ENCODE assay signal across 8 mouse cellular contexts in genomic region chr5:142630224-142630623, GRCm38 (mm10). TPM values are rescaled to one million over a fixed set of nuclear protein-coding genes. Genes with fewer than 3 reads are reported as not detected.
A peak's percentile ranks its signal among the peaks of the same experiment; 100 is the strongest.
DNase-seq lines count a peak whose midpoint lies in the region; ATAC-seq and TF ChIP-seq lines count a peak whose summit lies in the region.

No protein-coding gene starts in this region.

- no peaks in the 10 kb centered on the region for H3K9me3 ChIP-seq in heart, embryonic 15.5 days (replicated peaks)
- no peaks in the 10 kb centered on the region for H3K9me3 ChIP-seq in liver, embryonic 11.5 days (ENCODE audit: control insufficient read depth, low read length)
- no peaks in the 10 kb centered on the region for H3K9me3 ChIP-seq in neural tube, embryonic 13.5 days

- H3K4me1 ChIP-seq in heart, embryonic 15.5 days (replicated peaks), result peaks cover 13% of the 10 kb centered on the region
- H3K4me1 ChIP-seq in liver, embryonic 11.5 days (replicated peaks; ENCODE audit: control insufficient read depth, insufficient read depth, low read length), result peaks cover 14% of the 10 kb centered on the region
- peaks cover 23% of the 10 kb centered on the region for H3K4me1 ChIP-seq in neural tube, embryonic 13.5 days (replicated peaks)

- peak overlapping the region; percentile 77 for H3K4me2 ChIP-seq in heart, embryonic 15.5 days
- H3K4me2 ChIP-seq in liver, embryonic 11.5 days, result peak overlapping the region; percentile 90
- peak overlapping the region; percentile 96 for H3K4me2 ChIP-seq in neural tube, embryonic 13.5 days

- WGBS in heart, embryonic 15.5 days, result 9% methylated on average over 6 of the region's 6 CpGs
- WGBS in liver, embryonic 11.5 days, result 10% methylated on average over 6 of the region's 6 CpGs
- WGBS in neural tube, embryonic 13.5 days, result 17% methylated on average over 6 of the region's 6 CpGs

- H3K9ac ChIP-seq in heart, embryonic 15.5 days, result peak overlapping the region; percentile 92
- H3K9ac ChIP-seq in liver, embryonic 11.5 days (ENCODE audit: low read depth, low read length), result peak overlapping the region; percentile 92
- peak overlapping the region; percentile 95 for H3K9ac ChIP-seq in neural tube, embryonic 13.5 days

- no peaks in the 10 kb centered on the region for H3K27me3 ChIP-seq in heart, embryonic 15.5 days
- no peaks in the 10 kb centered on the region for H3K27me3 ChIP-seq in liver, embryonic 11.5 days (replicated peaks; ENCODE audit: control insufficient read depth, insufficient read depth, low read length)
- no peaks in the 10 kb centered on the region for H3K27me3 ChIP-seq in neural tube, embryonic 13.5 days

- TF ChIP-seq CTCF in layer of hippocampus, adult 2 months (conservative IDR thresholded peaks at IDR 0.05), result no peak

- H3K4me3 ChIP-seq in layer of hippocampus, adult 2 months, result peak overlapping the region; percentile 96
- peak overlapping the region; percentile 92 for H3K4me3 ChIP-seq in heart, embryonic 15.5 days
- peak overlapping the region; percentile 84 for H3K4me3 ChIP-seq in liver, embryonic 11.5 days (ENCODE audit: low read depth, low read length)
- H3K4me3 ChIP-seq in neural tube, embryonic 13.5 days, result peak overlapping the region; percentile 99

- H3K27ac ChIP-seq in layer of hippocampus, adult 2 months, result peak overlapping the region; percentile 90
- H3K27ac ChIP-seq in heart, embryonic 15.5 days, result no peak overlapping the region
- H3K27ac ChIP-seq in liver, embryonic 11.5 days (ENCODE audit: low read depth, low read length), result no peak overlapping the region; the same call in 1 of the 2 replicates
- 0 out of 2 replicates have a peak overlapping the region, but pooled peaks have one; percentile 83 for H3K27ac ChIP-seq in neural tube, embryonic 13.5 days (replicated peaks)

- DNase-seq in layer of hippocampus, adult 2 months (ENCODE audit: low spot score in 2 of 2), result no peak
- no peak for DNase-seq in layer of hippocampus, postnatal 36 days
- no peak for DNase-seq in liver, embryonic 11.5 days (ENCODE audit: low spot score)
- DNase-seq in layer of hippocampus, adult 9-11 months, result no peak
- no peak for DNase-seq in urinary bladder, postnatal 10 days (ENCODE audit: low spot score)

- ATAC-seq in common myeloid progenitor, adult 5-6 weeks (replicated peaks; ENCODE audit: low read depth, poor library complexity, severe bottlenecking), result 0 out of 2 replicates have a peak, but pooled peaks have one; percentile 34
- ATAC-seq in heart, embryonic 15.5 days (replicated peaks; ENCODE audit: insufficient number of reproducible peaks, insufficient read depth, low FRiP score, low read depth), result no peak
- ATAC-seq in liver, embryonic 11.5 days (replicated peaks; ENCODE audit: low FRiP score), result no peak
- ATAC-seq in neural tube, embryonic 13.5 days (ENCODE audit: low read depth), result no peak

- peaks cover 7% of the 10 kb centered on the region; the same call in 1 of the 2 replicates for H3K36me3 ChIP-seq in heart, embryonic 15.5 days
- peaks cover 13% of the 10 kb centered on the region for H3K36me3 ChIP-seq in liver, embryonic 11.5 days (ENCODE audit: control insufficient read depth, insufficient read depth, low read length)
- H3K36me3 ChIP-seq in neural tube, embryonic 13.5 days, result peaks cover 23% of the 10 kb centered on the region

RNA-seq across cellular contexts. Expression of gene Wipi2, which starts 2.7 kb away (rescaled TPM):
- 100 to 1,000 TPM in 1 of 2 experiments, 10 to 100 TPM in 1; 99.8 to 102 TPM for total RNA-seq in layer of hippocampus, adult 2 months (2021)
- total RNA-seq in layer of hippocampus, postnatal 36 days (2021), result 100 to 1,000 TPM; 102 to 103 TPM
- total RNA-seq in common myeloid progenitor, adult 5-6 weeks (2017), result 31.8 and 35.4 TPM in 2 replicates
- 23.9 and 28.3 TPM in 2 replicates for polyA plus RNA-seq in heart, embryonic 15.5 days (2015; fragmentation: Nextera tagmentation; extraction: Ambion mirVana)
- 52.7 and 56.3 TPM in 2 replicates for polyA plus RNA-seq in liver, embryonic 11.5 days (2014; fragmentation: Nextera tagmentation; extraction: Ambion mirVana)
- polyA plus RNA-seq in neural tube, embryonic 13.5 days (2015; fragmentation: Nextera tagmentation; extraction: Ambion mirVana), result 43.3 and 48.3 TPM in 2 replicates

RNA-seq across cellular contexts. Expression of gene Mmd2, which starts 21.6 kb away (rescaled TPM):
- total RNA-seq in layer of hippocampus, adult 2 months (2021), result 100 to 1,000 TPM; 155 to 167 TPM
- total RNA-seq in layer of hippocampus, postnatal 36 days (2021), result 100 to 1,000 TPM; 159 to 178 TPM
- total RNA-seq in common myeloid progenitor, adult 5-6 weeks (2017), result not detected in 2 replicates
- 0.09 and 0.90 TPM in 2 replicates for polyA plus RNA-seq in heart, embryonic 15.5 days (2015; fragmentation: Nextera tagmentation; extraction: Ambion mirVana)
- polyA plus RNA-seq in liver, embryonic 11.5 days (2014; fragmentation: Nextera tagmentation; extraction: Ambion mirVana), result 20.2 and 23.0 TPM in 2 replicates
- 39.3 and 52.9 TPM in 2 replicates for polyA plus RNA-seq in neural tube, embryonic 13.5 days (2015; fragmentation: Nextera tagmentation; extraction: Ambion mirVana)

Comparison
In these comparisons a context has a peak if more than half of its experiments do, and no peak if none do; other contexts are left out.
1. H3K27ac ChIP-seq: peak in layer of hippocampus, adult 2 months (single experiment) and neural tube, embryonic 13.5 days (single experiment); none in heart, embryonic 15.5 days (single experiment) and liver, embryonic 11.5 days (single experiment).
2. RNA of gene Mmd2, which starts 21.6 kb away (total RNA-seq): 159 to 178 TPM in layer of hippocampus, postnatal 36 days and 155 to 167 TPM in layer of hippocampus, adult 2 months; not detected in common myeloid progenitor, adult 5-6 weeks; every median in the first group is over 100 times any median in the second.
3. Peak in every context shown above with its lines, with median percentiles within 50 percentile points of each other: H3K4me3 ChIP-seq, H3K4me2 ChIP-seq and H3K9ac ChIP-seq.